Mouse (Mus musculus): ENCODE data around the gene Rabl6. TPM values are rescaled to one million over a fixed set of nuclear protein-coding genes. Genes with fewer than 3 reads are reported as not detected.

The Rabl6 gene
- polyA plus RNA-seq, 1 experiment from 2014 or later, result 44.3 TPM

DNA sequence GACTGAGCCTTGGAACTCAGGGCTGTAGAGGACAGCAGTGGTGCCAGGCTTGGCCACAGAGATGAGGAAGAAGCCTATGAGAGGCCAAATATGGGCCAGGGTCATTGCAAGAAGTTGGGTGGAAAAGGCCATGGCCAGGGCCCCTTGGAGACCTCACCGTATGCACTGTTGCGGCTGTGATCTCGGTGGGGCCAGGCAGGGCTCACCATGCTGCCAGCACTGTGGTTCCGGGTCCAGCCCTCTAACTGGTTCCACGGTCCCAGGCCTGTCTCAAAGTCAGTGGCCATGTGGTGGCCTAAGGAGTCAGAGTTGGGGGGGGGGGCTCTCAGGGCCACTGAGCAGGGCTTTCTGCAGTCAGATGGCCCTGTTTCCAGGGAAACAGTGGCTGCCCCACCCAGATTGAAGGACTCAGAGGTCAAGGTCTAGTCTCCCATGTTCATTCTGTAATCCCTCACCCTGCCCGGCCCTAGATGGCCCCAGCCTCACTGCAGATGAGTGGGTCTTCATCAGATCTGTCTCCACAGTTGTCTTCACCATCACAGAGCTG, 39.8 kb downstream of the Rabl6 start:
- ATAC-seq (replicated peaks; ENCODE audit: insufficient number of reproducible peaks, low FRiP score, low TSS enrichment, low read depth), result no peak
- no peak overlapping the region for H3K9ac ChIP-seq (replicated peaks; ENCODE audit: low read length)
- H3K4me1 ChIP-seq (ENCODE audit: control insufficient read depth, insufficient read depth, low read length), result no peaks in the 10 kb centered on the region
- H3K4me3 ChIP-seq (ENCODE audit: low read depth, low read length), result no peak overlapping the region
- no peaks in the 10 kb centered on the region for H3K27me3 ChIP-seq (ENCODE audit: control insufficient read depth, insufficient read depth, low read length)
- no peak overlapping the region for H3K4me2 ChIP-seq (ENCODE audit: low read depth, low read length)
- WGBS, result 86% methylated on average over 6 of the region's 6 CpGs
- no peaks in the 10 kb centered on the region; the same call in 1 of the 2 replicates for H3K36me3 ChIP-seq (replicated peaks; ENCODE audit: control insufficient read depth, insufficient read depth, low read depth, low read length)
- no peak overlapping the region for H3K27ac ChIP-seq (replicated peaks; ENCODE audit: low read depth, low read length)
- no peak for DNase-seq (ENCODE audit: low spot score)
- no peaks in the 10 kb centered on the region for H3K9me3 ChIP-seq (replicated peaks; ENCODE audit: control insufficient read depth, low read length)

DNA sequence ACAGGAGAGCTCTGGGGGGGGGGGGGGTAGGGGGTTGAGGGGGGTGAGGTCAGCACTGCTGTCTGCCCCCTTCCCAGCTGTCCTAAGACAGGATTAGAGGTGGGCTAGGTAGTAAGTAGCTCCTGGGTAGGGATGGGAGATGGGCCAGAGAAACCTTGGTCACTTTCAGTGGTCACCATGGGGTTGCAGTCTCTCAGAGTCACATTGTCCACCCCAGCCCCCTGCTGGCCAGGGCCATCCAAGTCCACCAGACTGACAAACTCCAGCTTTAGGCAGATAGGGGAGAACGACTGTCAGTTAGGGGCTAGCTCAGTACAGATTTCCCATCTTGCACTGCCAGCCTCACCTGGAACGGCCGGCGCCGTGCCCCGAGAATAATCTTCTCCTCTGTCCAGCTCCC, 41.8 kb downstream of the Rabl6 start:
- Histone ChIP-seq H3K4me3 (ENCODE audit: low read depth, low read length) (no peak overlapping the region), H3K27me3 (ENCODE audit: control insufficient read depth, insufficient read depth, low read length) (no peaks in the 10 kb centered on the region), H3K4me1 (ENCODE audit: control insufficient read depth, insufficient read depth, low read length) (no peaks in the 10 kb centered on the region), H3K27ac (replicated peaks; ENCODE audit: low read depth, low read length) (no peak overlapping the region), H3K36me3 (replicated peaks; ENCODE audit: control insufficient read depth, insufficient read depth, low read depth, low read length) (peaks cover 3% of the 10 kb centered on the region), H3K4me2 (ENCODE audit: low read depth, low read length) (no peak overlapping the region), H3K9ac (replicated peaks; ENCODE audit: low read length) (no peak overlapping the region), H3K9me3 (replicated peaks; ENCODE audit: control insufficient read depth, low read length) (no peaks in the 10 kb centered on the region)
- ATAC-seq (replicated peaks; ENCODE audit: insufficient number of reproducible peaks, low FRiP score, low TSS enrichment, low read depth) (no peak), DNase-seq (ENCODE audit: low spot score) (no peak)
- WGBS, result 84% methylated on average over 6 of the region's 6 CpGs

DNA sequence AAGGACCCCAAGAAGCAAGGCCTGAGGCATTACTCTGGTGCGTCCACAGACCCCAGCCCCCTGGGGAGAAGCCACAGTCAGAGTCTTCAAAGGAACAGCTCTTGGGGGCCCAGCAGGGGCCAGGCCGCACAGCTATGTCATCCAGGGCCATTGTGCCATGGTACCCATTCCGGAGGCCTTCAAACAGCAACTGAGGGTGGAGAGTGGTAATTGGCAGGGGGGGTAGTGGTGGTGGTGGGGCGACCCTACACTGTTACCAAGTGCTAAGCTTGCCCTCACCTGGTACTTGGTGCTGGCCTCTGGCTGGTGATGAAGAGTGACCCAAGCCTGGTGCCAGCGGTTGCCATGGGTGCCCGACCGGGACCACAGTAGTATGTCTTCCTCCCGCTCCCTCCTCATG, 42.6 kb downstream of the Rabl6 start:
- ATAC-seq (replicated peaks; ENCODE audit: insufficient number of reproducible peaks, low FRiP score, low TSS enrichment, low read depth) (0 out of 2 replicates have a peak, but pooled peaks have one; percentile 15), DNase-seq (ENCODE audit: low spot score) (no peak)
- Histone ChIP-seq H3K4me1 (ENCODE audit: control insufficient read depth, insufficient read depth, low read length) (no peaks in the 10 kb centered on the region), H3K4me3 (ENCODE audit: low read depth, low read length) (no peak overlapping the region), H3K27me3 (ENCODE audit: control insufficient read depth, insufficient read depth, low read length) (no peaks in the 10 kb centered on the region), H3K9me3 (replicated peaks; ENCODE audit: control insufficient read depth, low read length) (no peaks in the 10 kb centered on the region), H3K9ac (replicated peaks; ENCODE audit: low read length) (no peak overlapping the region), H3K27ac (replicated peaks; ENCODE audit: low read depth, low read length) (no peak overlapping the region), H3K4me2 (ENCODE audit: low read depth, low read length) (no peak overlapping the region), H3K36me3 (replicated peaks; ENCODE audit: control insufficient read depth, insufficient read depth, low read depth, low read length) (peaks cover 5% of the 10 kb centered on the region)
- WGBS, result 88% methylated on average over 8 of the region's 8 CpGs

DNA sequence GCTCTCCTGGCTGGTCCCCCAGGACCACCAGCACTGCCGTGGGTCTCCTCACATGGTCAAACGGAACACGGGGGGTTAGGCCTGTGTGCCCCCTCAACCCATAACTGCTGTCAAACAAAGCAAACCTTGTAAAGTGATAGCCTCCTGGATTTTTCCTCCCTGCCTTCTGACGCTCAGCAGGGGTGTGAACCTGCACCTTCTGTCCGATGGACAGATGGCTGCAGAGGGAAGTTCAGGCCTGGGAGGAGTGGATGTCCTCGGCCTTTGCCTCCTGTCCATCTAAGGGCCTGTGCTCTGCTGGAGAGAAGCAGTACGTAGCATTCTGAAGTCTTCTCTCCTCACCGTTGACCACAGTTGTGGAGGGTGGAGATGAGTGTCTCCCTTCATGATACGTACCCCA, 46.4 kb downstream of the Rabl6 start:
- peaks cover 5% of the 10 kb centered on the region for H3K36me3 ChIP-seq (replicated peaks; ENCODE audit: control insufficient read depth, insufficient read depth, low read depth, low read length)
- no peak overlapping the region for H3K4me3 ChIP-seq (ENCODE audit: low read depth, low read length)
- no peak overlapping the region for H3K4me2 ChIP-seq (ENCODE audit: low read depth, low read length)
- no peaks in the 10 kb centered on the region for H3K4me1 ChIP-seq (ENCODE audit: control insufficient read depth, insufficient read depth, low read length)
- no peaks in the 10 kb centered on the region for H3K27me3 ChIP-seq (ENCODE audit: control insufficient read depth, insufficient read depth, low read length)
- H3K9me3 ChIP-seq (replicated peaks; ENCODE audit: control insufficient read depth, low read length), result no peaks in the 10 kb centered on the region
- 84% methylated on average over 9 of the region's 9 CpGs for WGBS
- ATAC-seq (replicated peaks; ENCODE audit: insufficient number of reproducible peaks, low FRiP score, low TSS enrichment, low read depth) (no peak), DNase-seq (ENCODE audit: low spot score) (no peak)
- no peak overlapping the region for H3K9ac ChIP-seq (replicated peaks; ENCODE audit: low read length)
- H3K27ac ChIP-seq (replicated peaks; ENCODE audit: low read depth, low read length), result no peak overlapping the region

DNA sequence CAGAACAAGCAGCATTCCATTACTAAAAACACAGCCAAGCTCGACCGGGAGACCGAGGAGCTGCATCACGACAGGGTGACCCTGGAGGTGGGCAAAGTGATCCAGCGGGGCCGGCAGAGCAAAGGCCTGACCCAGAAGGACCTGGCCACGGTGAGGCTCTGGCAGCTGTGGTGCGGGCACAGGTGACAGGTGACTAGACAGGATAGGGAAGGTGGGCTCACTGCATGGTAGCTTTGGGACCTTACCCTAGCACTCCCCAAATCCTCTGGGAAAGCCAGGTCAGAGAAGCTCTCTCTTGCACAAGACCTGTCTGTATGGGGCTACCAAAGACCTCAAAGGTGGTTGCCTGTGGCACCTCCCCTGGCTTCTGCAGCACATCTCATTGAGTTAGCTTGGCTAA, 47.8 kb downstream of the Rabl6 start:
- DNase-seq (ENCODE audit: low spot score) (no peak), ATAC-seq (replicated peaks; ENCODE audit: insufficient number of reproducible peaks, low FRiP score, low TSS enrichment, low read depth) (no peak)
- WGBS, result 91% methylated on average over 8 of the region's 8 CpGs
- H3K9me3 ChIP-seq (replicated peaks; ENCODE audit: control insufficient read depth, low read length), result no peaks in the 10 kb centered on the region
- H3K4me3 ChIP-seq (ENCODE audit: low read depth, low read length), result no peak overlapping the region
- no peaks in the 10 kb centered on the region for H3K27me3 ChIP-seq (ENCODE audit: control insufficient read depth, insufficient read depth, low read length)
- H3K36me3 ChIP-seq (replicated peaks; ENCODE audit: control insufficient read depth, insufficient read depth, low read depth, low read length), result peaks cover 5% of the 10 kb centered on the region
- no peaks in the 10 kb centered on the region for H3K4me1 ChIP-seq (ENCODE audit: control insufficient read depth, insufficient read depth, low read length)
- H3K4me2 ChIP-seq (ENCODE audit: low read depth, low read length), result no peak overlapping the region
- no peak overlapping the region for H3K9ac ChIP-seq (replicated peaks; ENCODE audit: low read length)
- H3K27ac ChIP-seq (replicated peaks; ENCODE audit: low read depth, low read length), result no peak overlapping the region

DNA sequence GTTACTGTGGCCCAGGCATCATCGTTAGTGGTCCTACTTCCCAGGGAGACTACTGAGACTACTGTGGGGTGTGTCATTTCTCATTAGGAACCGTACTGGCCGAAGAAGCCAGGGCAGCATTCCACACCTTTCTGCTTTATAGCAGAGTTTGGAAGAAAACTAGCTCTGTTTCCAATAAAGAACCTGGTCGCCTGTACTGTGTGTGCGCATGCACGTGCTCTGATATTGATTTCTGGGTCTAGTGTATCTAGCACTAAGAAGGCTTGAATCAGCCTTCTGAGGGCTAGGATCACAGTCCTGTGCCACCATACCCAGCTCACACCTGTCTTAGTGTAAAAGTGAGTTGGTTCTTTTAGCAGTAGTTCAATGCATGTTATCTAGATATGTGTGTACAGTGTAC, 49.5 kb downstream of the Rabl6 start:
- DNase-seq (ENCODE audit: low spot score), result no peak
- Histone ChIP-seq H3K27me3 (ENCODE audit: control insufficient read depth, insufficient read depth, low read length) (no peaks in the 10 kb centered on the region), H3K4me3 (ENCODE audit: low read depth, low read length) (peak overlapping the region; percentile 96), H3K9ac (replicated peaks; ENCODE audit: low read length) (peak overlapping the region; percentile 73), H3K9me3 (replicated peaks; ENCODE audit: control insufficient read depth, low read length) (no peaks in the 10 kb centered on the region), H3K4me1 (ENCODE audit: control insufficient read depth, insufficient read depth, low read length) (no peaks in the 10 kb centered on the region), H3K27ac (replicated peaks; ENCODE audit: low read depth, low read length) (no peak overlapping the region), H3K4me2 (ENCODE audit: low read depth, low read length) (peak overlapping the region; percentile 68), H3K36me3 (replicated peaks; ENCODE audit: control insufficient read depth, insufficient read depth, low read depth, low read length) (peaks cover 5% of the 10 kb centered on the region)
- 74% methylated on average over 6 of the region's 6 CpGs for WGBS
- ATAC-seq (replicated peaks; ENCODE audit: insufficient number of reproducible peaks, low FRiP score, low TSS enrichment, low read depth), result no peak

DNA sequence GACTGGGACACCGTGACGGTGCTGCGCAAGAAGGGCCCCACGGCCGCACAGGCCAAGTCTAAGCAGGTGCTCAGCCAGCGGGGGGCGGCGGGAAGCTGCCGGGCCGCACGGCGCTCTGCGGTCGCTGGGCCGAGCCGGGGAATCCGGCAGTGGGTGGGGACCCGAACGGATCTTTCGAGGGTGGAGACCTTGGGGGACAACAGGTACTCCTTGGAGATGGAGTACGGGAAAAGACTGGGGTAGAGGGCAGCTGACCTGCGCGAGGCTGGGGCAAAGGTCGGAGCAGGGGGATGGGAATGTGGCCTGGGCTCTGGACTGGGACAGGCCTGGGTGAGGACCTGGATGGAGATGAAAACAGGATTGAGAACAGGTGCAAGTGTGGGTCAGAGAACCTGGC, 50.4 kb downstream of the Rabl6 start:
- Histone ChIP-seq H3K9ac (replicated peaks; ENCODE audit: low read length) (peak overlapping the region; percentile 73), H3K9me3 (replicated peaks; ENCODE audit: control insufficient read depth, low read length) (no peaks in the 10 kb centered on the region), H3K27me3 (ENCODE audit: control insufficient read depth, insufficient read depth, low read length) (no peaks in the 10 kb centered on the region), H3K27ac (replicated peaks; ENCODE audit: low read depth, low read length) (0 out of 2 replicates have a peak overlapping the region, but pooled peaks have one; percentile 52), H3K4me3 (ENCODE audit: low read depth, low read length) (peak overlapping the region; percentile 96), H3K4me1 (ENCODE audit: control insufficient read depth, insufficient read depth, low read length) (no peaks in the 10 kb centered on the region), H3K4me2 (ENCODE audit: low read depth, low read length) (peak overlapping the region; percentile 68), H3K36me3 (replicated peaks; ENCODE audit: control insufficient read depth, insufficient read depth, low read depth, low read length) (peaks cover 5% of the 10 kb centered on the region)
- WGBS, result 0% methylated on average over 24 of the region's 24 CpGs
- ATAC-seq (replicated peaks; ENCODE audit: insufficient number of reproducible peaks, low FRiP score, low TSS enrichment, low read depth) (0 out of 2 replicates have a peak, but pooled peaks have one; percentile 21), DNase-seq (ENCODE audit: low spot score) (no peak)

DNA sequence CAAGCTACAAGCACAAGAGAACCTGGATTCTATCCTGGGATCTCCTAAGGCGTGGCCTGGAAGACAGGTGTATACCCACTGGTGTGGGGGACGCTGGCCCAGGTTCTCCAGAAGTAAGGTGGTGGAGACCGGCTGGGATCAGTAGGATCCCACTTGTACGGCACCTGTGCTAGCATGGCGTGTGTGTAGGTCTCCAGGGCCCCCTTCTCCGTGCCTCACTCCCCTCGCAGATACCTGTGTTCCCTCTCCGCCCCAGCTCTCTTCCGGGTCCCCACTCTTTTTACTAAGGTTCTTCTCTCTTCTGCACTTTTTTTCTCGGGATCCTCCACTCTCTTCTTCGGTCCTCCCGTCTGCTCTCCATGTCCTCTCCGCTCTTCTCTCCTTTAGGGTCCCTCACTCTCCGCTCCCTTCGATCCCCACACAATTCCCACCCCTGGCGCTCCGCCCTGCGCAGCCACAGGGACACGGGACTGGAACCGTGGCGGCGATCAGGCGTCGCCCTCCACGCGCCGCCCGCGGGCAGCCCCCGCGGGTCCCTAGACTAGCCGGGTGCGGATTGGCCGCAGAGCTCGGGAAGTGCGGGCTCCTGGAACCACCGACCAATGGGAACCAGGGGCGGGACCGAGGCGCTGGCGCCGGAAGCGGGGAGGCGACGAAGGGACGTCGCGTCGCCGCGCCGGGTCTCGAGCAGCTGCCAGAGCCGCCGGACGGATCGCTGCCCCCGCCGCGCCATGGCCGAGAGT, 50.9 kb downstream of the Rabl6 start, which contains the start of gene Edf1:
Edf1 (plus strand) TSS at position 627 of the 743 bp plus-strand sequence.
- H3K4me3 ChIP-seq (ENCODE audit: low read depth, low read length), result peak within 1 kb of the TSS; percentile 96
- WGBS, result under 1% methylated on average over 60 of the region's 61 CpGs
- DNase-seq (ENCODE audit: low spot score) (peak; percentile 95), ATAC-seq (replicated peaks; ENCODE audit: insufficient number of reproducible peaks, low FRiP score, low TSS enrichment, low read depth) (peak; percentile 97)
- H3K9me3 ChIP-seq (replicated peaks; ENCODE audit: control insufficient read depth, low read length), result no peaks in the 10 kb centered on the region
- H3K4me1 ChIP-seq (ENCODE audit: control insufficient read depth, insufficient read depth, low read length), result no peaks in the 10 kb centered on the region
- 0 out of 2 replicates have a peak within 1 kb of the TSS, but pooled peaks have one; percentile 52 for H3K27ac ChIP-seq (replicated peaks; ENCODE audit: low read depth, low read length)
- H3K4me2 ChIP-seq (ENCODE audit: low read depth, low read length), result peak within 1 kb of the TSS; percentile 68
- peaks cover 5% of the 10 kb centered on the region for H3K36me3 ChIP-seq (replicated peaks; ENCODE audit: control insufficient read depth, insufficient read depth, low read depth, low read length)
- H3K27me3 ChIP-seq (ENCODE audit: control insufficient read depth, insufficient read depth, low read length), result no peaks in the 10 kb centered on the region
- peak within 1 kb of the TSS; percentile 73 for H3K9ac ChIP-seq (replicated peaks; ENCODE audit: low read length)
